Mouse (Mus musculus) liver, embryonic 11.5 days (tissue): ENCODE measurements around the gene Tmem235. TPM values are rescaled to one million over a fixed set of nuclear protein-coding genes. Genes with fewer than 3 reads are reported as not detected.

Source experiments
- ATAC-seq: fragments of 200-750 bp; cut with Nextera tagmentation; replicated peaks from 2 replicates; pipeline ENCODE4 v1.8.0; 2017; ENCODE audit warnings: moderate number of reproducible peaks, mild to moderate bottlenecking, moderate TSS enrichment, moderate library complexity; ENCODE audit not compliant: low FRiP score
- DNase-seq: peaks from one replicate; pipeline ENCODE4 v3.0.0-alpha.2; 2017; ENCODE audit warnings: low spot score
- H3K27ac ChIP-seq: fragments of 300-500 bp; sonication (generic); 2 replicates; pipeline ENCODE4 v1.5.1; 2014; ENCODE audit warnings: mild to moderate bottlenecking, low read depth, low read length, control low read depth
- H3K27me3 ChIP-seq: fragments of 300-500 bp; sonication (generic); replicated peaks from 2 replicates; pipeline ENCODE4 v1.6.1; 2014; ENCODE audit warnings: low read length, mixed read lengths; ENCODE audit not compliant: control insufficient read depth, insufficient read depth
- H3K36me3 ChIP-seq: fragments of 300-500 bp; sonication (generic); 2 replicates; pipeline ENCODE4 v1.6.1; 2014; ENCODE audit warnings: mild to moderate bottlenecking, low read length, moderate library complexity, mixed read lengths; ENCODE audit not compliant: control insufficient read depth, insufficient read depth
- H3K4me1 ChIP-seq: fragments of 300-500 bp; sonication (generic); replicated peaks from 2 replicates; pipeline ENCODE4 v1.6.1; 2014; ENCODE audit warnings: low read length, mixed read lengths; ENCODE audit not compliant: control insufficient read depth, insufficient read depth
- H3K4me2 ChIP-seq: fragments of 300-500 bp; sonication (generic); 2 replicates; pipeline ENCODE4 v1.6.1; 2014; ENCODE audit warnings: mild to moderate bottlenecking, control low read depth, moderate library complexity
- H3K4me3 ChIP-seq: fragments of 300-500 bp; sonication (generic); 2 replicates; pipeline ENCODE4 v1.5.1; 2014; ENCODE audit warnings: low read depth, low read length, control low read depth
- H3K9ac ChIP-seq: fragments of 300-500 bp; sonication (generic); 2 replicates; pipeline ENCODE4 v1.6.1; 2014; ENCODE audit warnings: low read depth, low read length, control low read depth
- H3K9me3 ChIP-seq: fragments of 300-500 bp; sonication (generic); 2 replicates; pipeline ENCODE4 v1.6.1; 2016; ENCODE audit warnings: low read length, inconsistent platforms, mixed read lengths; ENCODE audit not compliant: control insufficient read depth
- WGBS: fragments of 180-500 bp; shearing (Covaris S2); extraction: QIAGEN DNeasy Blood & Tissue Kit; methylation state at CpG from one replicate; pipeline ENCODE4 v1.1.7; 2014; 5-methylcytosine and 5-hydroxymethylcytosine counted together
- polyA plus RNA-seq: library from polyadenylated mRNA; unstranded; fragments of >200 nt; fragmentation: Nextera tagmentation; extraction: Ambion mirVana; gene quantifications from 2 replicates; pipeline ENCODE4 v1.2.1, GENCODE M21; 2014

Tmem235 gene
- polyA plus RNA-seq, 1 experiment from 2014 or later, result not detected

DNA sequence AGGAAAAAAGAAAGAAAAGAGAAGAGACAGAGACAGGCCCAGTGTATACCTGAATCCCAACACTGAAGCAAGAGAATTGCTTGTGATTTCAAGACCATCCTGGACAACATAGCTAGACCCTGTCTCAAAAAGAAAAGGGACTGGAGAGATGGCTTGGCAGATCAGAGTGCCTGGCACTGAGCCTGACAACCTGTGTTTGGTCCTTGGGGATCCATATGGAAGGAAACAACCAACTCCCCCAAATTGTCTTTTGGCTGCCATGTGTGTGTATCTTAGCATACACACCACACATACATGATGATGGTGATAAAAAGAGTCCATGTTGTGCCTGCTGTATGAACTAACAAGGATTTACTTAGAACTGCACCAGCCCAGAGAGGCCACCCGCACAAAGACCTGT, 21.5 kb upstream of the Tmem235 start:
- Histone ChIP-seq H3K9me3 (no peaks in the 10 kb centered on the region), H3K36me3 (no peaks in the 10 kb centered on the region), H3K4me3 (no peak overlapping the region), H3K4me2 (peak overlapping the region; percentile 47), H3K27me3 (no peaks in the 10 kb centered on the region), H3K27ac (peak overlapping the region; percentile 91), H3K9ac (peak overlapping the region; percentile 23; the same call in 1 of the 2 replicates), H3K4me1 (peaks cover 38% of the 10 kb centered on the region)
- 73% methylated on average over 1 of the region's 1 CpGs for WGBS
- ATAC-seq (no peak; the same call in 1 of the 2 replicates), DNase-seq (no peak)

- peaks cover 37% of the 10 kb centered on the region for H3K4me1 ChIP-seq
Observed at GRCm38 (mm10) chr11:117840910-117841309, 19.6 kb upstream of the Tmem235 start.

GRCm38 (mm10) chr11:117843434-117843833, 17.1 kb upstream of the Tmem235 start:
- Histone ChIP-seq H3K9ac (no peak overlapping the region), H3K36me3 (no peaks in the 10 kb centered on the region), H3K4me3 (no peak overlapping the region), H3K9me3 (no peaks in the 10 kb centered on the region), H3K4me2 (no peak overlapping the region), H3K4me1 (peaks cover 38% of the 10 kb centered on the region), H3K27me3 (no peaks in the 10 kb centered on the region), H3K27ac (no peak overlapping the region)
- WGBS, result 75% methylated on average over 2 of the region's 2 CpGs
- no peak for DNase-seq
- no peak for ATAC-seq

More at GRCm38 (mm10) chr11:117840910-117841309, 19.6 kb upstream of the Tmem235 start:
- DNase-seq, result no peak
- ATAC-seq, result no peak
- Histone ChIP-seq H3K4me2 (no peak overlapping the region), H3K9ac (no peak overlapping the region), H3K36me3 (no peaks in the 10 kb centered on the region), H3K27me3 (no peaks in the 10 kb centered on the region), H3K4me3 (no peak overlapping the region), H3K27ac (no peak overlapping the region), H3K9me3 (no peaks in the 10 kb centered on the region)
- WGBS, result 56% methylated on average over 1 of the region's 1 CpGs

GRCm38 (mm10) chr11:117844997-117845396, 15.6 kb upstream of the Tmem235 start:
- 56% methylated on average over 2 of the region's 2 CpGs for WGBS
- H3K27ac ChIP-seq, result 0 out of 2 replicates have a peak overlapping the region, but pooled peaks have one; percentile 11
- H3K36me3 ChIP-seq, result no peaks in the 10 kb centered on the region

GRCm38 (mm10) chr11:117845651-117846050, 14.9 kb upstream of the Tmem235 start:
- H3K36me3 ChIP-seq, result no peaks in the 10 kb centered on the region
- 0 out of 2 replicates have a peak overlapping the region, but pooled peaks have one; percentile 4 for H3K27ac ChIP-seq
- DNase-seq (no peak), ATAC-seq (no peak)
- WGBS, result 74% methylated on average over 2 of the region's 2 CpGs
- H3K9ac ChIP-seq, result no peak overlapping the region
- peaks cover 27% of the 10 kb centered on the region for H3K4me1 ChIP-seq
- no peak overlapping the region for H3K4me3 ChIP-seq
- no peak overlapping the region for H3K4me2 ChIP-seq
- no peaks in the 10 kb centered on the region for H3K27me3 ChIP-seq
- no peaks in the 10 kb centered on the region for H3K9me3 ChIP-seq

More at GRCm38 (mm10) chr11:117844997-117845396, 15.6 kb upstream of the Tmem235 start:
- no peak overlapping the region for H3K4me3 ChIP-seq
- H3K9me3 ChIP-seq, result no peaks in the 10 kb centered on the region
- ATAC-seq (no peak), DNase-seq (no peak)
- H3K9ac ChIP-seq, result no peak overlapping the region
- no peaks in the 10 kb centered on the region for H3K27me3 ChIP-seq
- peaks cover 26% of the 10 kb centered on the region for H3K4me1 ChIP-seq
- no peak overlapping the region for H3K4me2 ChIP-seq

- H3K27ac ChIP-seq, result peak overlapping the region; percentile 49; the same call in 1 of the 2 replicates
Observed at GRCm38 (mm10) chr11:117846640-117847039, 13.9 kb upstream of the Tmem235 start.

GRCm38 (mm10) chr11:117847593-117848215, 12.8 kb upstream of the Tmem235 start:
- ATAC-seq (no peak), DNase-seq (no peak)
- H3K36me3 ChIP-seq, result peaks cover 10% of the 10 kb centered on the region
- H3K4me3 ChIP-seq, result peak overlapping the region; percentile 86; the same call in 1 of the 2 replicates
- no peaks in the 10 kb centered on the region for H3K9me3 ChIP-seq
- H3K27me3 ChIP-seq, result no peaks in the 10 kb centered on the region
- H3K4me1 ChIP-seq, result peaks cover 23% of the 10 kb centered on the region
- peak overlapping the region; percentile 70 for H3K4me2 ChIP-seq
- peak overlapping the region; percentile 92 for H3K27ac ChIP-seq
- H3K9ac ChIP-seq, result peak overlapping the region; percentile 84; the same call in 1 of the 2 replicates
- WGBS, result 75% methylated on average over 7 of the region's 7 CpGs

More at GRCm38 (mm10) chr11:117846640-117847039, 13.9 kb upstream of the Tmem235 start:
- DNase-seq (no peak), ATAC-seq (no peak)
- Histone ChIP-seq H3K4me1 (peaks cover 23% of the 10 kb centered on the region), H3K36me3 (peaks cover 1% of the 10 kb centered on the region; the same call in 1 of the 2 replicates), H3K9me3 (no peaks in the 10 kb centered on the region), H3K4me3 (no peak overlapping the region), H3K4me2 (no peak overlapping the region), H3K27me3 (no peaks in the 10 kb centered on the region), H3K9ac (no peak overlapping the region)
- 49% methylated on average over 5 of the region's 5 CpGs for WGBS

DNA sequence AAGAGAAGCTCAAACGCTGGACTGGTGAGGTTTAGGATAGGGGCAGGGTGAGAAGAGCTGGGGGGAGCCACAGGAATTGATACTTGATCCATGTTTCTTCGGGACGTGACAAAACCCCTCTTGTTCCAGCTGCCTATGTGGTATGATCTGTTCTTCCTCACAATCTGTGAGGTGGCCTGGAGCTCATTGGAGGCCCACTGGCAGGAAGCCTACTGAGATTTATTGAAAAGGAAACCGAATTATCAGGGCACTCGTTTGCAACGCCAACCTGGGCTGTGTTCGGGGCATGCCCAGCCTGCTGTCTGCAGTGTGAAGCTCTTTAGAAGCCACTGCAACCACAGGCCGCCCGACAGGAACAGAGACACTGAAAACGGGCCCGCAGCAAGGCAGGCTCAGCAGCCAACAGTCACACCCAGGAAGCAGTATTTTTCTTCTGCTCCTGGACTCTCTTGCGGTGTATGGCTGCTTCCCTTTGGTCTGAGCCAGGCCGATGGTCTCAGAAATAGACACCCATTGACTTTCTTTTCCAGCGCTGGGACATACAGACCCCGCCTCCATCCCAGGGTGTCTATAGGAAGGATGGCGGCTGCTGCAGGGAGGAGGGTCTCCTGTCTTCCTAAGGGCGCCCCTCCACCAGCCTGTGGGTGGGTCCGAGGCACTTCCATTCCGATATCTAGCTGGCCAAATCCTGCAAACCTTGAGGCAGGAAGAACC, 12.1 kb upstream of the Tmem235 start:
- Histone ChIP-seq H3K9me3 (no peaks in the 10 kb centered on the region), H3K36me3 (peaks cover 17% of the 10 kb centered on the region), H3K9ac (peak overlapping the region; percentile 84), H3K27me3 (no peaks in the 10 kb centered on the region), H3K4me1 (peaks cover 23% of the 10 kb centered on the region), H3K4me2 (peak overlapping the region; percentile 70), H3K4me3 (peak overlapping the region; percentile 86), H3K27ac (peak overlapping the region; percentile 92)
- no peak for DNase-seq
- ATAC-seq, result peak; percentile 54
- 10% methylated on average over 19 of the region's 19 CpGs for WGBS
